Mouse (Mus musculus): ENCODE data around the gene Cwc15. TPM values are rescaled to one million over a fixed set of nuclear protein-coding genes. Genes with fewer than 3 reads are reported as not detected.
"Not testable (repeated sequence)": the region's sequence is repeated elsewhere in the genome, so short reads cannot be mapped to it uniquely, and the experiment has no call there.

The Cwc15 gene
- polyA plus RNA-seq (2016; fragmentation: Nextera tagmentation; extraction: Ambion mirVana) = 173 and 178 TPM in 2 replicates

DNA sequence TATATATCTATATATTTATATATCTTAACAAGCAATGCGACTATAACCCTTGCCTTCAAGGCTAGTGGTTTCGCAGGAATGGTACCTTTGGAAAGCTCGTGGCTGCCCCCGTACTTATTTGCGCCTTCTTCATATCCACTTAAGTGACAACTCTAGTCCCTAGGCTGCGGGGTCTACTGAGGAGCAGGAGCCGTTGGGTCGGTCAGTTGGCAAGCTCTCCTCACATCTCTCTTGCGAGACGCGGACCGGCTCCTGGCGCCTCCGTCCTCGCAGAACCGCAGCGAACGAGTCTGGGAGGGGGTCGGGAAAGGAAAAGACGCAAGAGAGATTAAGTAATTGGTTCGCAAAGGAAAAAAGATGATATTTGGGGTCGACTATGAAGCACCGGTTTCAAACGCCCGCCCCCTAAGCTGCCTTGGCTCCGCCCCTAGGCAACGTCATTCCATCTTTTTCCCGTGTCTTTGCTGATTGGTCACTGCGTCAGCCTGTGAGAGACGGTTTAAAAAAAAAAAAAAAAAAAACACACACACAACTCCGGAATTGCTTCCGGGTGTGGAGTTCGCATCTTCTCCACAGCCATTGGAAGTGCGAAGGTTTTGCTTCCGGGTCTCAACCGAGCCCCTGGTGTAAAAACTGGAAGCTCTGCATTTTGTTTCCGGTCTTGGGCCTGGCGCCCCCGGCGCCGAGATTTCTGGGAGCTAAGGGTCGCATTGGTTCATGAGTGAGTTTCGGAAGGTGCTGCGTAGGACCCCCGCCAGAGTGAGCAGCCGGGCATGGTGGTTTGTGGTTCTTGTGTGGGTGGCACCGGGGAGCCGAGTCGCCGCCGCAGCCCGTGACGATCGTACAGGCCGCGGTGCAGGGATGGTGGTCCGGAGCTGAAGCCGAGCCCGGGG, at the start of gene Cwc15, which contains the start of gene Kdm4d:
Gene Cwc15, plus strand, starts transcription at position 595 of the 893 bp plus-strand sequence.
Gene Kdm4d, minus strand, starts transcription at position 460 of the 893 bp plus-strand sequence.
- H3K27ac ChIP-seq = peak within 1 kb of the TSS; percentile 90
- H3K9me3 ChIP-seq = no peaks in the 10 kb centered on the region
- peaks cover 32% of the 10 kb centered on the region for H3K36me3 ChIP-seq (replicated peaks)
- peaks cover 17% of the 10 kb centered on the region for H3K4me1 ChIP-seq
- peak within 1 kb of the TSS; percentile 84 for H3K4me3 ChIP-seq
- DNase-seq (ENCODE audit: extremely low spot score, low spot score) = peak; percentile 92
- under 1% methylated on average over 59 of the region's 59 CpGs for WGBS
- H3K27me3 ChIP-seq (ENCODE audit: poor library complexity, severe bottlenecking) = no peaks in the 10 kb centered on the region

DNA sequence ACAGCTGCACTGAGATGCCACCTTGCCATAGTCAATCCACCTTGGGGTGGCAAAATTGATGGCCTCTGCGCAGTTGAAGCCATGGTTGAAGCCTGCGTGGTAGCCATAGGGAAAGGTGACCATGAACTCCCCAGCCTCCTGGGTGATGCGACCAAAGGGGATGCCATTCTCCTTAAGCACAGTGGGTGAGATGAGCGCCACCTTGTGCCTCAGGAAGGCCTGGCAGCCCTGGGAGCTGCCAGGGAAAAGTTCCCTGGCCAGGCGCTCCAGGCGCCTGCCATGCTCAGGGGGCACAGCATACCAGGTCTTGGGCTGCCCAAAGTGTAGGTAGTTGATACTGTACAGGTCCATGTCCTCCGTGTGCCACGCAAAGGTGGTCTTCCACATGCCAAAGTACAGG, 49.3 kb upstream of the Cwc15 start:
- not testable (repeated sequence) for H3K4me1 ChIP-seq; H3K4me3 ChIP-seq; H3K27ac ChIP-seq; H3K36me3 ChIP-seq (replicated peaks); H3K27me3 ChIP-seq (ENCODE audit: poor library complexity, severe bottlenecking); DNase-seq (ENCODE audit: extremely low spot score, low spot score); H3K9me3 ChIP-seq
- 55% methylated on average over 8 of the region's 8 CpGs for WGBS

DNA sequence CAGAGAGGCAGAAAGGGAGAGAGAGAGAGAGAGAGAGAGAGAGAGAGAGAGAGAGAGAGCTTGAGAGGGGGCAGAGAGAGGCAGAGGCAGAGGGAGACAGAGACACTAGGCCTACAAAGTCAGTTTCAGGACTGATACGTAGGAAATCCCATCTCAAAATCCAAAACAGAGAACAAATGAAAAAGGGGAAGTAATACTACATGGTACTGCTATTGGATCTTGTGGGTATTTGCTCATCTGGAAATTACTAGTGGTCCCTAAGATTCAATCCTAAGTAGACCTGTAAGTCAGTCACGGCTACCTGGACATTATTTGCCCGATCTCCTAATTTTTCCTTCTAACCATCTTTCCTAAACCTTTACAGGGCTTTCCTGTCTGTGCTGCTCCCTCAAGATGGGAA, 44.1 kb upstream of the Cwc15 start:
- Histone ChIP-seq H3K27ac (no peak overlapping the region), H3K4me1 (no peaks in the 10 kb centered on the region), H3K27me3 (ENCODE audit: poor library complexity, severe bottlenecking) (no peaks in the 10 kb centered on the region), H3K9me3 (no peaks in the 10 kb centered on the region), H3K4me3 (no peak overlapping the region), H3K36me3 (replicated peaks) (no peaks in the 10 kb centered on the region)
- WGBS = 91% methylated on average over 3 of the region's 3 CpGs
- no peak for DNase-seq (ENCODE audit: extremely low spot score, low spot score)

DNA sequence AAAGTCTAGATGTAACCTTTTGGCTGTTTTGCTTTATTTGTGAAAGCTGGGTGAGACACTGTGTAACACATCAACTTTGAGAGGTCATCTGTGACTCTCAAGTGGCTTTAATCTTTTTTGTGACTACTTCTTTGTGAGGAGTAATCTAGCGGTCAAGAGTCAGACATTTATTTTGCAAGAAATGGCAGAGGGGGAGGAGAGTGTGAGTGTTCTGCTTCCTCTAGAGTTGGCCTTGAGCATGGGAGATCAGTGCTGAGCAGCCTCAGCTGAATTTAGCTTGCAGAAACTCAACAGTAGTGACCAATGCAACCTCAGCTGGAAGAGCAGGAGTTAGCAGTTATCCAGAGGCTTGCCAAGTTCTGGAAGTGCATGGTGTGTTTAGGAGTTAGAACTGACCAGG, 37.9 kb upstream of the Cwc15 start:
- DNase-seq (ENCODE audit: extremely low spot score, low spot score); H3K27ac ChIP-seq; H3K4me1 ChIP-seq; H3K36me3 ChIP-seq (replicated peaks); H3K4me3 ChIP-seq; H3K9me3 ChIP-seq; H3K27me3 ChIP-seq (ENCODE audit: poor library complexity, severe bottlenecking): not testable (repeated sequence)
- 93% methylated on average over 1 of the region's 1 CpGs for WGBS

DNA sequence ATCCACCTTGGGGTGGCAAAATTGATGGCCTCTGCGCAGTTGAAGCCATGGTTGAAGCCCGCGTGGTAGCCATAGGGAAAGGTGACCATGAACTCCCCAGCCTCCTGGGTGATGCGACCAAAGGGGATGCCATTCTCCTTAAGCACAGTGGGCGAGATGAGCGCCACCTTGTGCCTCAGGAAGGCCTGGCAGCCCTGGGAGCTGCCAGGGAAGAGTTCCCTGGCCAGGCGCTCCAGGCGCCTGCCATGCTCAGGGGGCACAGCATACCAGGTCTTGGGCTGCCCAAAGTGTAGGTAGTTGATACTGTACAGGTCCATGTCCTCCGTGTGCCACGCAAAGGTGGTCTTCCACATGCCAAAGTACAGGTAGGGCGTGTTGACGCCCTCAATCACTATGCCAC, 36.7 kb upstream of the Cwc15 start:
- H3K9me3 ChIP-seq; H3K4me1 ChIP-seq; H3K27me3 ChIP-seq (ENCODE audit: poor library complexity, severe bottlenecking); H3K27ac ChIP-seq; DNase-seq (ENCODE audit: extremely low spot score, low spot score); H3K36me3 ChIP-seq (replicated peaks); H3K4me3 ChIP-seq: not testable (repeated sequence)
- WGBS = 81% methylated on average over 12 of the region's 12 CpGs

DNA sequence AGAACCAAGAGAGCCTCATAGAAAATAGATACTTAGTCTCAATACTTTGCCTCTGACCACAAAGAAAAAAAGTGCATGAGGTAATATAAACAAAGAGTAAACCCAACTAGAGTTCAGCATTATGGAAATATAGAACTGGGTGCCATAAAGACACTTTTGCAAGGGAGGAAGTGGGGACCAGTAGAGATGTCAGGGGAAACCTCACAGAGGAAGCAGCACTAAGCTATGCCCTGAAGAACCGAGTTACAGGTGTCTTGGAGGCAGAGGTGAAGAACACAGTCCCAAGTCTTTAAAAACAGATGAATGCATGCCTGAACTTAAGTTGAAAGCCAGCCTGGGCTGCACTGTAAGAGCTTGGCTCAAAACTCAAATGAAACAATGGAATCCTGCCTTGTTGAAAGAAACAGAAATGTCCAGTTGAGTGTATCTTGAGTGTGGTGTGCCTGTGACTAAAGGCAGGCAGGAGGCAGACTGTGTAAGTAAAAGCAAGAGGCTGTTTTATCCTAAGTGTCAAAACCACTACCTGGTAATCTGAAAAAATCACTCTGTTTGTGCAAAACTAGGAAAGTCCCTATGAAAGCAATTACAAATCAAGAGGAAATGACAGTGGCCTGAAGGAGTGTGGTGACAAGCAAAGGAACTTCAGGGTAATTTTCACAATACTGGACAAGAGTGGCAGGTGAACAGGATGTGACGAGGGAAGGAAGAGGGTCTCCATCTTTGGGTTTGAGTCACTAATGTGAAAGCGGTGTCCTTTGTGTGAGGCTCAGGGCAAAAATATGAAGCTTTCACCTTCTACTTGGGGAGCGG, 1.3 kb upstream of the Cwc15 start:
- DNase-seq (ENCODE audit: extremely low spot score, low spot score) = no peak
- peaks cover 20% of the 10 kb centered on the region for H3K36me3 ChIP-seq (replicated peaks)
- WGBS = 84% methylated on average over 4 of the region's 4 CpGs
- peaks cover 17% of the 10 kb centered on the region for H3K4me1 ChIP-seq
- no peak overlapping the region for H3K27ac ChIP-seq
- H3K9me3 ChIP-seq = no peaks in the 10 kb centered on the region
- no peaks in the 10 kb centered on the region for H3K27me3 ChIP-seq (ENCODE audit: poor library complexity, severe bottlenecking)
- peak overlapping the region; percentile 84 for H3K4me3 ChIP-seq

DNA sequence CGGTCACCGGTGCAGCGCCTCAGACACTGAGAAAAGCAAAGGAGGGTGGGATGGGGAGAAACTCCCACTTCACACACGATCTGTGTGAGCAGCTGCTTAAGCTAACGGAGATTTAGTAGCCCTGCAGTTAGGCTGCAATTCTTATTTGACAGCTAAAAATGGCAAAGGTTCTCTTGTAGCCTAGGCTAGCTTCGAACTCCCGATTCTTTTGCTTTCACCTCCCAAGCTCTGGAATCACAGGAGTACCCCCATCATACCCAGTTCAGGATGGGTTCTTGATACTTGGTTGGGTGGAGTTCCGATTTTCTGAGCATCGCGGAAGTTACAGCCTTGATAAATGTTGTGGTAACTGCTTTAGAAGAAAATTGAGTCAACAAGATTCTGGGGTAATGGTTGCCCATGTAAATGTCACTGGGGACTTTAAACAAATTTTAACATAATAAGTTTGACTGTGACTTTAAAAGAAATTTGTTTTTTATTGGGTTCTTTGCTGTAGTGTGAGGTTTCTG, 553 bp downstream of the Cwc15 start:
- Histone ChIP-seq H3K4me3 (peak overlapping the region; percentile 84), H3K36me3 (replicated peaks) (peaks cover 39% of the 10 kb centered on the region), H3K9me3 (no peaks in the 10 kb centered on the region), H3K27ac (peak overlapping the region; percentile 90), H3K27me3 (ENCODE audit: poor library complexity, severe bottlenecking) (no peaks in the 10 kb centered on the region), H3K4me1 (peaks cover 17% of the 10 kb centered on the region)
- no peak for DNase-seq (ENCODE audit: extremely low spot score, low spot score)
- WGBS = 7% methylated on average over 10 of the region's 10 CpGs

DNA sequence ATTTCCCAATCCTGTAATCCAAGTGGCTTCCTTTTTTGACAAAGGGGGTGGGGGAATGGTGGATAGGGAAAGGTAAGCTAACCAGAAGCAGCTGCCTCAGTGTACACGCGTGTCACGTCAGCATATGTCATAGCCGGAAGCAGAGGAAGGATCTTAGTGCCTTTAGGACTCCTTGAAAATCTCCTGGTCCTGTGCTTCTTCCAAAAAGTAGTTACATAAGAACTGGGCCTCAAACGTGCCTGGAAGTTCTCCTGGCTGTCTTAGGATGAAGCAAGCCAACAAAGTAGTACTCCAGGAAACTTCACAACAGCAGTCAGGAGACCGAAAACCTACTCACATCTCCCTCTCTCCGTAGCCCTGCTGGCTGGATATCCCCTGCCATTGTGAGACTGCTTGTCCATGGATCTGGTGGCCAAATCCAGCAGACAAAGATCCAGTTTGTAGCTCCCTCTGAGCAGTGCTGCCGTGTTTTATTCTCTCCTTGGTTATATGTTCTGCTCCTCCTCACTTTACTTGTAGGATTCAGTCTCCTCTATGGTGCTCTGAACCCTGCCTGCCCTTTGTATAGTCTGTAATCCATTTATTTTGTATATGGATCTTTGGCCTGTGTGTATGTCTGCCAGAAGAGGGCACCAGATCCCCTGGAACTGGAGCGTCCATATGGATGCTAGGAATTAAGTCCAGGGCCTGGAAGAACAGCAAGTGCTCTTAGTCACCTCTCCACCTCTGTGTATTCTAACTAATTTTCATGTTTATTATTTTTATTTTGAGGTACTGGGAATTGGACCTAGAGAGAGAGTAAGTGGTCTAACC, 12.4 kb downstream of the Cwc15 start:
- peaks cover 46% of the 10 kb centered on the region for H3K36me3 ChIP-seq (replicated peaks)
- H3K4me3 ChIP-seq = no peak overlapping the region
- no peaks in the 10 kb centered on the region for H3K9me3 ChIP-seq
- 78% methylated on average over 9 of the region's 9 CpGs for WGBS
- H3K27ac ChIP-seq = no peak overlapping the region
- H3K27me3 ChIP-seq (ENCODE audit: poor library complexity, severe bottlenecking) = no peaks in the 10 kb centered on the region
- no peaks in the 10 kb centered on the region for H3K4me1 ChIP-seq
- DNase-seq (ENCODE audit: extremely low spot score, low spot score) = peak; percentile 38

DNA sequence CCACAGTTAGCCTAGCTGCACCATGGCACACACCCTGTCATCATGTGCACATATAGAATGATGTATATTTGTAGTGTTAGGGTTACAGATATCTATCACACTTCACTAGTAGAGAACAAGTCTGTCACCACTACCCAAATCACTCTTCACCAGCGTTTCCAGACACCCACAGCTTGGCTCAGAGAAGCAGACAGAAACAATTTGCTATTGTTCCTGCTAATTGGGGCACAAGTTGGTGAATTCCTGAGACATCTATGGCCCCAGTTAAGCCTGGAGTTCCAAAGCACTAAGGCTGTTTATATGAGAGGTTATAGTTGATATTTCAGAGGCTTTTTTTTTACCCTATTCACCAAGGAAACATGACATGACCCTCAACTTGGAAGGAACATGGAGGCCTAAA, 16.9 kb downstream of the Cwc15 start:
- Histone ChIP-seq H3K4me3 (no peak overlapping the region), H3K9me3 (no peaks in the 10 kb centered on the region), H3K36me3 (replicated peaks) (0 out of 2 replicates have a peak, but pooled peaks cover 4% of the 10 kb centered on the region), H3K4me1 (no peaks in the 10 kb centered on the region), H3K27me3 (ENCODE audit: poor library complexity, severe bottlenecking) (no peaks in the 10 kb centered on the region), H3K27ac (no peak overlapping the region)
- no peak for DNase-seq (ENCODE audit: extremely low spot score, low spot score)
- 57% methylated on average over 1 of the region's 1 CpGs for WGBS

DNA sequence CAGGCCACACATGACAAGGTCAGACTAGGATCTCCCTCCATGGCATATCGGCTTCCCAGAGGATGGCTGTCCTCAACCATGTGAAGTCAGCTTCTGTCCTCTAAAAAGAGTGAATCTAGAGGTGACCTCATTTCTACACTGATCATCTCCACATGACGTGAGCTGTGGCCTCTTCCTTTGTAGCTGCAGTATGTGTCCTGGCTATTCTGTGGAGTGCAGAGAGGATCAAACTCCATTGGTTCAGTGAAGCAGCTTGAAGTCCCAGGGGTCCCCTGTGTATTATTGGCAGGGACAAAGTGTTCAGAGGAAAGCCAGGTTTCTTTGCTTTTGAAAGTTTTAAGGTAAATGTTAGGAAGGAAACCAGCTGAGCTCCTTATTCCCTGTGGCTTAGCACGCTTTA, 17.7 kb downstream of the Cwc15 start:
- no peaks in the 10 kb centered on the region for H3K4me1 ChIP-seq
- no peaks in the 10 kb centered on the region for H3K9me3 ChIP-seq
- WGBS = 83% methylated on average over 3 of the region's 3 CpGs
- no peak overlapping the region for H3K4me3 ChIP-seq
- no peak overlapping the region for H3K27ac ChIP-seq
- H3K27me3 ChIP-seq (ENCODE audit: poor library complexity, severe bottlenecking) = no peaks in the 10 kb centered on the region
- no peak for DNase-seq (ENCODE audit: extremely low spot score, low spot score)
- no peaks in the 10 kb centered on the region for H3K36me3 ChIP-seq (replicated peaks)

DNA sequence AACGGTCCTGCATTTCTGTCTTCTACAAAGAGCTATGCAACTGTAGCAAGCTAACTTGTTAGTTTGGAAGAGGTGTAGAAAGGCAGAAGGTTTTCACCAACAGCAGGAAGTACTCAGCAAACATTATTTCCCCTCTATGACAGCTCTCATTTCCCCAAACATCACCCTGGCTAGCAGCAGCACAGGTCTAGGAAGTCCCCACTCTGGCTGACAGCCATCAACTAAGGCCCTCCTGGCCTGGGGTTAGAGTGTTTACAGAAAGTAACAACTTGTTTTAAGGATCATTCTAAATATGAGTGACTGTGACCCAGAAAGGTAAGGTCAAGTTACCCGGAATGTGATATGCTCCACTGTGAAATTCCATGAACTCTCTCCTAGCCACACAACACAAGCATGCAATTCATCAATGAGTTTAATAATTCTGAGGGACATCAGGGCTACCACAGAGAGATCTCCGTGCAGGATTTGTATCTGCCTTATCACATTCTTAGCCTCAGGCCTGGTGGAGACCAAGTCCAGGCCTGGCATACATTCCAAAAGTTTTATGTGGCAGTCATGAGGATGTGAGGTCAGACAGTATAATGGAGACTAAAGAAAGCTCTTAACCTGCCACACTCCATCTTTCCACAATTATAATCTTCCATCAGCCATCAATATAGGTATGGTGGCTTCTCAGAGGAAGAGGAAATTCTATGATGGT, 20.7 kb downstream of the Cwc15 start:
- 73% methylated on average over 3 of the region's 3 CpGs for WGBS
- Histone ChIP-seq H3K4me1 (no peaks in the 10 kb centered on the region), H3K36me3 (replicated peaks) (no peaks in the 10 kb centered on the region), H3K9me3 (no peaks in the 10 kb centered on the region), H3K27ac (no peak overlapping the region), H3K4me3 (no peak overlapping the region), H3K27me3 (ENCODE audit: poor library complexity, severe bottlenecking) (no peaks in the 10 kb centered on the region)
- no peak for DNase-seq (ENCODE audit: extremely low spot score, low spot score)

DNA sequence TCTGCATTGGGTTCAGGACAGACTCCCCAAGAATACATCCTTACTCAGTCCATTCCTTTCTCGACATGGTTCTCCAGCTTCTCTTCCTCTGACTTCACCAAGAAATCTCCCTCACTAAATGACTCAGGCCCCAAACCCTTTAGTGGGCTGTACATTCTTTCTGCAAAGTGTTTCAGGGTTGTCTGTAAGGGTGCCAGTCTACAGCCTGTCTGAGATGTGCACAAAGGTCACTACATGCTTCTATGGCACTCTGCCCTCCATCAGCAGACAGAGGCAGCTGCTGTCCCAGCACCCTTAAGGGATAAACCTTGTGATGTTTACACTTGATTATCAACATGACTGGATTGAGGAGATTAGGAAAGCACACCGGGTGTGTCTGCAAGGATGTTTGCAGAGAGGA, 21.3 kb downstream of the Cwc15 start:
- Histone ChIP-seq H3K27me3 (ENCODE audit: poor library complexity, severe bottlenecking) (no peaks in the 10 kb centered on the region), H3K4me3 (no peak overlapping the region), H3K27ac (no peak overlapping the region), H3K9me3 (no peaks in the 10 kb centered on the region), H3K36me3 (replicated peaks) (no peaks in the 10 kb centered on the region), H3K4me1 (no peaks in the 10 kb centered on the region)
- 61% methylated on average over 2 of the region's 2 CpGs for WGBS
- DNase-seq (ENCODE audit: extremely low spot score, low spot score) = no peak
